8 mouse cellular contexts compared by ENCODE assay signal in the genomic region with DNA sequence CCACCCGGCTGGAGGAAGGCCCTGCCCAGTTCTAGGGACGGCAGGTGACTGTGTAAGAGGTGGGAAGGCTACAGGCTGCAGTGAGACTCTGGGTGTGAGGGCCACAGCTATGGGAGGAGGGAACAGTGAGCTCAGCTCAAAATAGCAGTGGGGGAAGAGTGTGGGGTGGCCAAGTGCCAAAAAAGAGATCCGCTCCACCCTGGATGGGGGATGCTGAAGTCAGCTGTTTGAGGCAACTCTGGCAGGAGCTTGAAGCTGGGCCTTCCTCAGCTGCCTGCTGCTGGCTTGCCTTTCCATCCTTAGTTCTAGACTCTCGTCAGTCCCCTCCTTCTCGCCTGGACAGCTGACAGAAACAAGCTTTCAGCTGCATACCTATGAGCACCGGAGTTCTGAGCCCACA. TPM values are rescaled to one million over a fixed set of nuclear protein-coding genes. Genes with fewer than 3 reads are reported as not detected.
DNase-seq lines count a peak whose midpoint lies in the region; ATAC-seq lines count a peak whose summit lies in the region.

No protein-coding gene starts in this region.

- no peak for ATAC-seq in forebrain, embryonic 11.5 days (replicated peaks; ENCODE audit: low FRiP score)
- ATAC-seq in embryonic facial prominence, embryonic 15.5 days (ENCODE audit: insufficient number of reproducible peaks, low FRiP score, low TSS enrichment, low read depth) = peak; percentile 88
- ATAC-seq in heart, embryonic 11.5 days (replicated peaks; ENCODE audit: insufficient number of reproducible peaks, low FRiP score, low TSS enrichment) = peak; percentile 39
- ATAC-seq in kidney, embryonic 16.5 days (ENCODE audit: low FRiP score, low TSS enrichment) = peak; percentile 73
- 0 out of 2 replicates have a peak, but pooled peaks have one; percentile 17 for ATAC-seq in limb, embryonic 12.5 days (ENCODE audit: insufficient number of reproducible peaks, insufficient read depth, low FRiP score, low TSS enrichment, low read depth)

- WGBS in forebrain, embryonic 10.5 days = 73% methylated on average over 6 of the region's 6 CpGs
- 78% methylated on average over 6 of the region's 6 CpGs for WGBS in forebrain, embryonic 11.5 days
- 22% methylated on average over 6 of the region's 6 CpGs for WGBS in embryonic facial prominence, embryonic 15.5 days
- WGBS in heart, embryonic 11.5 days (ENCODE audit: insufficient replicate concordance) = 28% methylated on average over 6 of the region's 6 CpGs
- WGBS in kidney, embryonic 16.5 days = 44% methylated on average over 6 of the region's 6 CpGs
- WGBS in limb, embryonic 12.5 days = 64% methylated on average over 6 of the region's 6 CpGs

- H3K4me1 ChIP-seq in forebrain, embryonic 10.5 days = peaks cover 44% of the 10 kb centered on the region
- peaks cover 11% of the 10 kb centered on the region; the same call in 1 of the 2 replicates for H3K4me1 ChIP-seq in forebrain, embryonic 11.5 days (replicated peaks; ENCODE audit: control insufficient read depth, insufficient read depth, low read length)
- peaks cover 71% of the 10 kb centered on the region for H3K4me1 ChIP-seq in embryonic facial prominence, embryonic 15.5 days
- H3K4me1 ChIP-seq in heart, embryonic 11.5 days (ENCODE audit: control insufficient read depth, insufficient read depth, low read length) = peaks cover 64% of the 10 kb centered on the region
- peaks cover 63% of the 10 kb centered on the region for H3K4me1 ChIP-seq in kidney, embryonic 16.5 days (ENCODE audit: insufficient read depth, low read length)
- H3K4me1 ChIP-seq in limb, embryonic 12.5 days (replicated peaks) = peaks cover 70% of the 10 kb centered on the region

- H3K9ac ChIP-seq in forebrain, embryonic 11.5 days (ENCODE audit: low read length) = no peak overlapping the region
- H3K9ac ChIP-seq in embryonic facial prominence, embryonic 15.5 days = no peak overlapping the region
- peak overlapping the region; percentile 12; the same call in 1 of the 2 replicates for H3K9ac ChIP-seq in heart, embryonic 11.5 days (ENCODE audit: low read depth, low read length)
- H3K9ac ChIP-seq in kidney, embryonic 16.5 days (replicated peaks; ENCODE audit: low read length) = no peak overlapping the region; the same call in 1 of the 2 replicates
- no peak overlapping the region for H3K9ac ChIP-seq in limb, embryonic 12.5 days (replicated peaks)

- H3K4me3 ChIP-seq in forebrain, embryonic 10.5 days = no peak overlapping the region
- H3K4me3 ChIP-seq in forebrain, embryonic 11.5 days (ENCODE audit: low read depth, low read length) = no peak overlapping the region
- no peak overlapping the region for H3K4me3 ChIP-seq in embryonic facial prominence, embryonic 15.5 days (replicated peaks)
- no peak overlapping the region for H3K4me3 ChIP-seq in heart, embryonic 11.5 days (ENCODE audit: low read depth, low read length)
- no peak overlapping the region for H3K4me3 ChIP-seq in kidney, embryonic 16.5 days (ENCODE audit: low read length)
- H3K4me3 ChIP-seq in limb, embryonic 12.5 days (replicated peaks) = no peak overlapping the region

- H3K9me3 ChIP-seq in forebrain, embryonic 10.5 days = no peaks in the 10 kb centered on the region
- H3K9me3 ChIP-seq in forebrain, embryonic 11.5 days (ENCODE audit: control insufficient read depth, low read length) = no peaks in the 10 kb centered on the region
- H3K9me3 ChIP-seq in embryonic facial prominence, embryonic 15.5 days (replicated peaks) = no peaks in the 10 kb centered on the region
- no peaks in the 10 kb centered on the region for H3K9me3 ChIP-seq in heart, embryonic 11.5 days (replicated peaks; ENCODE audit: control insufficient read depth, low read length)
- no peaks in the 10 kb centered on the region for H3K9me3 ChIP-seq in kidney, embryonic 16.5 days (ENCODE audit: low read length)
- H3K9me3 ChIP-seq in limb, embryonic 12.5 days = no peaks in the 10 kb centered on the region

- 0 out of 2 replicates have a peak, but pooled peaks cover 2% of the 10 kb centered on the region for H3K36me3 ChIP-seq in forebrain, embryonic 10.5 days (replicated peaks)
- no peaks in the 10 kb centered on the region for H3K36me3 ChIP-seq in forebrain, embryonic 11.5 days (ENCODE audit: control insufficient read depth, insufficient read depth, low read length)
- no peaks in the 10 kb centered on the region for H3K36me3 ChIP-seq in embryonic facial prominence, embryonic 15.5 days
- no peaks in the 10 kb centered on the region for H3K36me3 ChIP-seq in heart, embryonic 11.5 days (ENCODE audit: control insufficient read depth, insufficient read depth, low read length)
- no peaks in the 10 kb centered on the region for H3K36me3 ChIP-seq in kidney, embryonic 16.5 days (ENCODE audit: insufficient read depth, low read length)
- H3K36me3 ChIP-seq in limb, embryonic 12.5 days = peaks cover 14% of the 10 kb centered on the region; the same call in 1 of the 2 replicates

- peak overlapping the region; percentile 16; the same call in 1 of the 2 replicates for H3K27ac ChIP-seq in forebrain, embryonic 10.5 days
- H3K27ac ChIP-seq in forebrain, embryonic 11.5 days (ENCODE audit: low read depth, low read length) = no peak overlapping the region
- peak overlapping the region; percentile 86 for H3K27ac ChIP-seq in embryonic facial prominence, embryonic 15.5 days (replicated peaks)
- H3K27ac ChIP-seq in heart, embryonic 11.5 days (ENCODE audit: low read depth, low read length) = peak overlapping the region; percentile 91
- peak overlapping the region; percentile 63; the same call in 1 of the 2 replicates for H3K27ac ChIP-seq in kidney, embryonic 16.5 days (ENCODE audit: low read length)
- H3K27ac ChIP-seq in limb, embryonic 12.5 days = peak overlapping the region; percentile 70

- no peak for DNase-seq in forebrain, embryonic 10.5 days (ENCODE audit: extremely low spot score, low spot score)
- DNase-seq in forebrain, embryonic 11.5 days (ENCODE audit: low spot score) = no peak
- peak; percentile 86 for DNase-seq in right cerebral cortex, adult 18-20 months
- DNase-seq in embryo, embryonic 10 days (ENCODE audit: low spot score) = no peak

- no peak overlapping the region for H3K4me2 ChIP-seq in forebrain, embryonic 11.5 days (ENCODE audit: low read depth, low read length, severe bottlenecking)
- H3K4me2 ChIP-seq in embryonic facial prominence, embryonic 15.5 days (replicated peaks) = 0 out of 2 replicates have a peak overlapping the region, but pooled peaks have one; percentile 15
- no peak overlapping the region for H3K4me2 ChIP-seq in heart, embryonic 11.5 days
- H3K4me2 ChIP-seq in kidney, embryonic 16.5 days (replicated peaks; ENCODE audit: low read depth, low read length) = no peak overlapping the region
- no peak overlapping the region for H3K4me2 ChIP-seq in limb, embryonic 12.5 days

- H3K27me3 ChIP-seq in forebrain, embryonic 10.5 days (ENCODE audit: poor library complexity, severe bottlenecking) = no peaks in the 10 kb centered on the region
- no peaks in the 10 kb centered on the region for H3K27me3 ChIP-seq in forebrain, embryonic 11.5 days (ENCODE audit: control insufficient read depth, insufficient read depth, low read length)
- H3K27me3 ChIP-seq in embryonic facial prominence, embryonic 15.5 days = no peaks in the 10 kb centered on the region
- no peaks in the 10 kb centered on the region for H3K27me3 ChIP-seq in heart, embryonic 11.5 days (ENCODE audit: control insufficient read depth, insufficient read depth, low read length)
- no peaks in the 10 kb centered on the region for H3K27me3 ChIP-seq in kidney, embryonic 16.5 days (ENCODE audit: insufficient read depth, low read length)
- H3K27me3 ChIP-seq in limb, embryonic 12.5 days = no peaks in the 10 kb centered on the region

RNA-seq across cellular contexts. Expression of gene Zcchc24, which starts 32.2 kb away (rescaled TPM):
- 8.1 TPM in 2 replicates for polyA plus RNA-seq in forebrain, embryonic 10.5 days (2016; fragmentation: Nextera tagmentation; extraction: Ambion mirVana)
- polyA plus RNA-seq in forebrain, embryonic 11.5 days (2014; fragmentation: Nextera tagmentation; extraction: Ambion mirVana) = 12.8 and 15.2 TPM in 2 replicates
- 34.0 and 35.2 TPM in 2 replicates for polyA plus RNA-seq in embryonic facial prominence, embryonic 15.5 days (2015; fragmentation: Nextera tagmentation; extraction: Ambion mirVana)
- 18.9 and 22.6 TPM in 2 replicates for polyA plus RNA-seq in heart, embryonic 11.5 days (2014; fragmentation: Nextera tagmentation; extraction: Ambion mirVana)
- polyA plus RNA-seq in kidney, embryonic 16.5 days (2015; fragmentation: Nextera tagmentation; extraction: Ambion mirVana) = 12.2 and 17.3 TPM in 2 replicates
- polyA plus RNA-seq in limb, embryonic 12.5 days (2016; fragmentation: Nextera tagmentation; extraction: Ambion mirVana) = 28.6 and 32.6 TPM in 2 replicates

RNA-seq across cellular contexts. Expression of gene Ppif, which starts 42.6 kb away (rescaled TPM):
- 65.8 and 71.0 TPM in 2 replicates for polyA plus RNA-seq in forebrain, embryonic 10.5 days (2016; fragmentation: Nextera tagmentation; extraction: Ambion mirVana)
- polyA plus RNA-seq in forebrain, embryonic 11.5 days (2014; fragmentation: Nextera tagmentation; extraction: Ambion mirVana) = 34.8 and 38.4 TPM in 2 replicates
- polyA plus RNA-seq in embryonic facial prominence, embryonic 15.5 days (2015; fragmentation: Nextera tagmentation; extraction: Ambion mirVana) = 25.3 and 30.6 TPM in 2 replicates
- 92.7 and 99.4 TPM in 2 replicates for polyA plus RNA-seq in heart, embryonic 11.5 days (2014; fragmentation: Nextera tagmentation; extraction: Ambion mirVana)
- 42.4 and 55.5 TPM in 2 replicates for polyA plus RNA-seq in kidney, embryonic 16.5 days (2015; fragmentation: Nextera tagmentation; extraction: Ambion mirVana)
- polyA plus RNA-seq in limb, embryonic 12.5 days (2016; fragmentation: Nextera tagmentation; extraction: Ambion mirVana) = 29.2 and 32.9 TPM in 2 replicates
